Mouse (Mus musculus): ENCODE results near the gene A630001G21Rik.

A630001G21Rik gene

GRCm38 (mm10) chr1:85771976-85772375 lies 6.5 kb downstream of the A630001G21Rik start:
- DNase-seq (ENCODE audit: low spot score in 2 of 2), result peak in 1 of 2 experiments; percentile 19

- no peak for DNase-seq (ENCODE audit: low spot score in 2 of 2)
Measured at GRCm38 (mm10) chr1:85767754-85768153, 10.7 kb downstream of the A630001G21Rik start.

GRCm38 (mm10) chr1:85766120-85766519 lies 12.3 kb downstream of the A630001G21Rik start:
- DNase-seq (ENCODE audit: low spot score in 2 of 2), result no peak

- no peak for DNase-seq (ENCODE audit: low spot score in 2 of 2)
Measured at GRCm38 (mm10) chr1:85764291-85764690, 14.2 kb downstream of the A630001G21Rik start.

GRCm38 (mm10) chr1:85763386-85763785 lies 15.1 kb downstream of the A630001G21Rik start:
- no peak for DNase-seq (ENCODE audit: low spot score in 2 of 2)

- DNase-seq (ENCODE audit: low spot score in 2 of 2), result no peak
Measured at GRCm38 (mm10) chr1:85761665-85762064, 16.8 kb downstream of the A630001G21Rik start.

GRCm38 (mm10) chr1:85758969-85759293 lies 19.5 kb downstream of the A630001G21Rik start:
- no peak for DNase-seq (ENCODE audit: low spot score in 2 of 2)

- peak; percentile 46 to 49 for DNase-seq (ENCODE audit: low spot score in 2 of 2)
Measured at GRCm38 (mm10) chr1:85758231-85758968, 20.0 kb downstream of the A630001G21Rik start.

GRCm38 (mm10) chr1:85757531-85758230 lies 20.8 kb downstream of the A630001G21Rik start:
- DNase-seq (ENCODE audit: low spot score in 2 of 2), result no peak

- no peak for DNase-seq (ENCODE audit: low spot score in 2 of 2)
Measured at GRCm38 (mm10) chr1:85751932-85752680, 26.3 kb downstream of the A630001G21Rik start.

- DNase-seq (ENCODE audit: low spot score in 2 of 2), result peak; percentile 50 to 62
Measured at GRCm38 (mm10) chr1:85751494-85751893, 26.9 kb downstream of the A630001G21Rik start.

- no peak for DNase-seq (ENCODE audit: low spot score in 2 of 2)
Measured at GRCm38 (mm10) chr1:85750650-85751049, 27.8 kb downstream of the A630001G21Rik start.

GRCm38 (mm10) chr1:85749829-85750228 lies 28.6 kb downstream of the A630001G21Rik start:
- no peak for DNase-seq (ENCODE audit: low spot score in 2 of 2)

GRCm38 (mm10) chr1:85746511-85746910 lies 31.9 kb downstream of the A630001G21Rik start:
- no peak for DNase-seq (ENCODE audit: low spot score in 2 of 2)

GRCm38 (mm10) chr1:85744539-85744938 lies 33.9 kb downstream of the A630001G21Rik start:
- no peak for DNase-seq (ENCODE audit: low spot score in 2 of 2)

- DNase-seq (ENCODE audit: low spot score in 2 of 2), result no peak
Measured at GRCm38 (mm10) chr1:85742916-85743505, 35.4 kb downstream of the A630001G21Rik start.

GRCm38 (mm10) chr1:85742333-85742732 lies 36.1 kb downstream of the A630001G21Rik start:
- DNase-seq (ENCODE audit: low spot score in 2 of 2), result no peak

GRCm38 (mm10) chr1:85740923-85741322 lies 37.5 kb downstream of the A630001G21Rik start:
- DNase-seq (ENCODE audit: low spot score in 2 of 2), result no peak

GRCm38 (mm10) chr1:85739819-85740218 lies 38.6 kb downstream of the A630001G21Rik start:
- no peak for DNase-seq (ENCODE audit: low spot score in 2 of 2)

- no peak for DNase-seq (ENCODE audit: low spot score in 2 of 2)
Measured at GRCm38 (mm10) chr1:85739000-85739399, 39.4 kb downstream of the A630001G21Rik start.

GRCm38 (mm10) chr1:85736355-85737184 lies 41.9 kb downstream of the A630001G21Rik start:
- DNase-seq (ENCODE audit: low spot score in 2 of 2), result peak; percentile 62 to 80

All from heart, adult 9 months (tissue).